Mouse (Mus musculus) cerebellum, adult 2 months (tissue): ENCODE data around the gene Sfrp5.

Source experiments
- CTCF ChIP-seq: fragments of 200-500 bp; IDR thresholded peaks from 2 replicates; pipeline ENCODE4 v1.5.1; 2011; ENCODE audit warnings: low read depth, mild to moderate bottlenecking, control low read depth, low read length, moderate library complexity, borderline replicate concordance; ENCODE audit not compliant: insufficient read depth
- POLR2A ChIP-seq: fragments of 200-500 bp; IDR thresholded peaks from 2 replicates; pipeline ENCODE4 v1.6.1; 2011; ENCODE audit warnings: low read length, control low read depth, borderline replicate concordance; ENCODE audit not compliant: insufficient read depth

GRCm38 (mm10) chr19:42249976-42250914 lies 48.2 kb upstream of the Sfrp5 start:
- no peak for TF ChIP-seq CTCF
- no peak for TF ChIP-seq POLR2A
